Mouse (Mus musculus) ZHBTc4 (cell line): ENCODE data around the gene Pak7.
A peak's percentile ranks its signal among the peaks of the same experiment; 100 is the strongest.

ENCODE experiments used
- DNase-seq: peaks from one replicate; pipeline ENCODE4 v3.0.0-alpha.2; 2011; ENCODE audit warnings: low read depth, low spot score

Pak7 gene

DNA sequence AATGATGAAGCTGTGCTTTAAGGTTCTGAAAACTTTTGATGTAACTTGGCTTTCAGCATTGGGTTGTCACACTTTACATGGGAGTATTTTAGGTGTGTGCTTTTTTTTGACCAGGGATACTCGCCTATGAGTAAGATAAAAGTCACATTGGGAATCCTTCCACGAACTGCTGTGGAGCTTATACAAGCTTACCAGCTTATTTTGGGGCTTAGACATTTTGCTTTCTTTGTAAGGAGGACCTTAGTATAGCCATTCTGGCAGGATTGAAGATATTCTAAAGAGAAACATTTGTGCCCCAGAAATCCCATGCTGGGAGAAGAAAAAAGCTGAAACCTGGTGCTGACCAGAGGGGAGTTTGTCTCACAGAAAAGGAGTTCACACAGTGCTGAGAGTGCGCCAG lies 212.7 kb downstream of the Pak7 start:
- DNase-seq: no peak

DNA sequence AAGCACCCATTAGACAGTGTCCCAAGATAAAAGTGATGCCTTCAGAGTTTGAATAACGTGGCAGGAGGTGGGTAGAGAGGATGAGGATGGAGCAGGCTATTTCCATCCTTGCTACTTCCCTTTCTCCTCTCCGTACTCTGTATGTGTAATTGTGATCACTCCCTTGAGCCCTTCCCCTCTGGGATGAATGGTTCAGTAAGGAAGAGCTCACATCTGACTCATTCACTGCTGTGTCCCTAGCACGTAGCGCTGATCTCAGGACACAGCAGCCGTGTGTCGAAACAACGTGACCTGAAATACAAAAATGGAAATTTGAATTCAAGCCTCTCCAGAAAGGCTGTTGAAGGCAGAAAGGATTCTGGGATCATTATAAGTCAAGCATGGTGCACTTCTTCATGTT lies 237.0 kb downstream of the Pak7 start:
- no peak for DNase-seq

DNA sequence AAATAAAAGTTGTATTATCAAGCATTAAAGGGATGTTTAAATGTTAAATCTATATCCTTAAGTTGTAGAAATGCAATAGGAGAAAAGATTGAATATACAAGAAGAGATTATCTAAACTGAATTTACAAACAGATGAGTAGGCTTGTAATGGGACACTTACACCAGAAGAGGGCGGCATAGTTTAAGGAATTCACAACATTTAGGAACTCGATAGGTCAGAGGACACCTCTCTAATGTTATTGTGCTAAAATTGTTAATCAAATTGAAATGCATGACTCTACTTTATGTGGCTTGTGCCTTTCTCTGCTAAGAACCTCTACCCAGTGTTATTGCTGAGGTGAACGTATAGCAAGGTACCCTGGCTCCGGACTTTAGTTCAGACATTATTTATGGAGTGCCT lies 238.2 kb downstream of the Pak7 start:
- DNase-seq: peak; percentile 61

DNA sequence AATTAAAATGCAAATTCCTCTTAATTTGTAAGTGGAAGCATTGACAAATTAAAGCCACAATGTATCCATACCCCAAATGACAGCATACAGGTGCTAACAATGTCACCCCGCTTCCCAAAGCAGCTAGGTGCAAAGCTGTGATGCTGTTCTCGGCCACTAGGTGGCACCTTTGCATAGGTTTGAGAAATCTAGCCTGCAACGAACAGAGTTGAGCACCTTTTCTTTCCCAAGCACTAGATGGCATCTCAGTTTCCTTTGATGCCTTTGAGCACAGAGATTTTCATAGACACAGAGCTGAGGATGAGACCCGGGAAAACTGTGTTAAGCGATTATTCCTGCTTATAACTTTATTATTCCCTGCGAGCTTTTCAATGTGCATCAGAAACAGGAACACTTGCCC lies 238.8 kb downstream of the Pak7 start:
- DNase-seq: peak; percentile 86

DNA sequence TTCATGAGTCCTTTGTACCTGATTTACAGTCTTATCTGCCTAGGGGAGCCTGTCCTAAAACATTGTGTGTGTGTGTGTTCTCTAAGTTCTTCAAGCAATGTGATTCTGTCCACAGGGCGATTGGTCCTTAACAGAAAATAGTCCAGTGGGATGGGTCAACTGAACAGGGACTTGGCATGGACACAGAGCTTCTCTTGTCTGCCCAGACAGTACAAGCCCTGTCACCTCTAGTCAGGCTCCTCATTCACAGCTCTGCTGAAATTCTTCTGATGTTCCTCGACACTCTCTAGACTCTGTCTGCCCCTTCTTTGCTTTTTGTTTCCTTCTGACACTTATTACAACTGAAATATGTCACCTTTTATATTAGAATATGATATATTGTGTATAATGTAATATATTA lies 247.0 kb downstream of the Pak7 start:
- DNase-seq: no peak

DNA sequence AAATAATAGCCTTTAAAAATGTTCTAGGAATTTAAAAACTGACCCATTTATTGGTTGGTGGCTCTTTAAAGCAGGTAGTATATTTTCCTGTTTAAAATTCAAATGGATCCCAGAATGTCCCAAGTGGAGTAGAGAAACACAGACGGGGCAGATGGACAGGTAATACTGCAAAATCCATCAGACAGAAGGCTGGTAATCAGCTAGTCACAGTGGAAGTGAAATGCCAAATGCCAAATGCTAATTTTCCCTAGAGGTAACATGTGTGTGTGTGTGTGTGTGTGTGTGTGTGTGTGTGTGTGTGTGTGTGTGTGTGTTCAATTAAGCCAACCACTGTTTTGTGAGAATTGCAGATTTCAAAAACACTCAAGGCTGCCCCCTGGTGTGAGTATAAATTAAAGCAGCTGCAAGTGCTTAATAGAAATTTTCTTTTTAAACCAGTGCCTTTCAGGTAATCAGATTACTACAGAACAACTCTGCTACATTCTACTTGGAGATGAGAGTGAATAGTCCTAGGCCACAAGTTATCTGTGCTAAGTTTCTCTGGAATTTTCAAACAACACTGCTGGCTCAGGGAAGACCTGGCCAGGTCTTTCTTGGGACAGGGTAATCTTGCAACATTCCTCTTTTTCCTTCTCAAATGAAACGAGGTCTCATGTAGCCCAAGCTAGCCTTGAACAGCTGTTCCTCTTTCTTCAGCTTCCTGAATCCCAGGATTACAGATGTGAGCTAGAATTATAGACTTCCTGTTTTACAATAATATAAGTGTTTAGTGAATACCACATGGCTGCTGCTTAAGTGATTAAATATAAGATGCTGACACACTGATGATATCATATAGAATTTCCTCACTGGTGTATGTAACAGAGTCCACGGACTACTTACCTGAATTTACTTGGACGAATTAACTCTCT lies 248.4 kb downstream of the Pak7 start:
- DNase-seq: peak; percentile 25

DNA sequence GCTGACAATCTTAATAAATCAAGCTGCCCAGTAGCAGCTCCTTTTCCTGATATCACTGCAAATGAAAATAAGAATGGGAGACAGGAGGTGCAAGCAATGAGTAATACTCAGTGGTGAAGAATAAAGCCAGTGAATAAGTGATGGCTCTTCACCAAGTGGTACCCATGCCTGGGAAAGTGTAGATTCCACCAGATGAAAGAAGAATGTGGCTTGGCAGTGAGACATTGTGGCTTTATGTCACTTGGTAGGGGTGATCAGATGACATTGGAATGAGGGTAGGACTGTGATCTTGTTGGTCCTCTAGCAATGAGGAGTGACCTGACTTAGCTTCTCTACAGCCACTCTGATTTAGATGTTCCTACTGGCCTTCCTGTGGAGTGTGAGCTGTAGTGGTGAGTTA lies 249.3 kb downstream of the Pak7 start:
- DNase-seq: no peak

DNA sequence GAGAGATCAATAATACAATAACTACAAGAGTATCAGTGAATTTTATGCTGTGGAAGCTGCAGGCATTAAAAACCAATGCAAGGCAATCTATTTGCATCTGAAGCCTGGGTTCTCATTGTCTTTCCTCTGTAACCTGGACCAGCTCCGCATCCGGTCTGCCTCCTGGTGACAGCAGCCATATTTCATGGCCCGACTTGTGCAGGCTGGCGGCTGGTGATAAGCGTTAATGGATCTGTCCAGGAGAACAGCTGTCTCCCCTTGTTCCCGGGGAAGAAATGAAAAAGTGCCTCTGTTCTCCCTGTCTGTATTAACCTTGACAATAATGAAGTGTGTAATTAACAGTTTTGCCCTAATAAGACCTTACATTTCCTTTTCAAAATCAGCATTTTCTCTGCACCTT lies 265.9 kb downstream of the Pak7 start:
- DNase-seq: no peak

DNA sequence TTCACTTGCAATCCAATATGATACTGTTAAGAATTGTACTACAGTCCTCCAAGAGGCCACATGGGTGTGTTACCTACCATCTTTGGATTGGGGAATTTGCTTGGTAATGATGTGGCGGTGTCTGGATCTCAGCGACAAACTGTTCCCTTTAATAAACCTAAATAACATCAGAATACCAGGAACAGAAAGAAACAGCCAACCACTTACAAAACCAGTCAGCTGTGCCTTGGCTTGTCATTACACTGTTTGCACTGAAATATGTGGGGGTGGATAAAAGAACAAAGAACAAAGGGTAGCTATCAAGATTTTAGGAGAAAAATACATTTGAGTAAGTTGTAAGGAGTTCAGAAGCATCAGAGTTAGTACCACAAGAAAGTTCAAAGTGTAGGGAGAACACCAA lies 269.8 kb downstream of the Pak7 start:
- no peak for DNase-seq

DNA sequence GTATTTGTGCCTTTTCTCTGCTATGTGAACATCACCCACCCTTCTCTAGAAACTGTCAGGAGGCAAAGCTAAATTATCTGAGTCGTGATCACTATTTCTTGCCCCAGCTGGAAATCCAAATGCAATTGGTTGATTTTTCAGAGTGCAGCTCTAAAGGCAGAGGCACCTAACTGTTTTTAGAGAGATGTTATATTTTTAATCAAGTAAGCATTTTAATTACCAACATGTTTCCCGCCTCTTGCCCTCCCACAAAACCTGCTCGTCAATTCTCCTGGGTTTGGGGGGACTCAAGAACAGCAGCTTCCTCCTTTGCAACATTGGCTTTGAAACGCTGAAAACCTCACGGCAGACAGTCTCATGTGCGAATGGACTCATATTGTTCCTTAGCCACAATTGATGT lies 274.4 kb downstream of the Pak7 start:
- no peak for DNase-seq

DNA sequence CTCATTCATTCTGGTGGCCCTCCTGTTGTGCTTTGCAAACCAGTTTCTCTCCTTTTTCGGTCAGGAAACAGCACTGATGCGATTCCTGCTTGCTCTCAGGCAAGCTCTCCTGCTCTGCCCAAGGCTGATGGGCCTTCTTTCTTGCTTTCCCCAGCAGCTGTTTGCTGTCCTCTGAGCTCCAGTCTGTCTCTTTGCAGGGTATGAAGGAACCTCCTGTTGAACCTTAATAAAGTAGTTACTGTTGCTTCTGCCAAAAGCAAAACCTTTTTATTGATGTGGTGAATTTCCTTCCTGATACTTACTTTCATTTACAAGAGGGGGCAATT lies 278.8 kb downstream of the Pak7 start:
- no peak for DNase-seq

DNA sequence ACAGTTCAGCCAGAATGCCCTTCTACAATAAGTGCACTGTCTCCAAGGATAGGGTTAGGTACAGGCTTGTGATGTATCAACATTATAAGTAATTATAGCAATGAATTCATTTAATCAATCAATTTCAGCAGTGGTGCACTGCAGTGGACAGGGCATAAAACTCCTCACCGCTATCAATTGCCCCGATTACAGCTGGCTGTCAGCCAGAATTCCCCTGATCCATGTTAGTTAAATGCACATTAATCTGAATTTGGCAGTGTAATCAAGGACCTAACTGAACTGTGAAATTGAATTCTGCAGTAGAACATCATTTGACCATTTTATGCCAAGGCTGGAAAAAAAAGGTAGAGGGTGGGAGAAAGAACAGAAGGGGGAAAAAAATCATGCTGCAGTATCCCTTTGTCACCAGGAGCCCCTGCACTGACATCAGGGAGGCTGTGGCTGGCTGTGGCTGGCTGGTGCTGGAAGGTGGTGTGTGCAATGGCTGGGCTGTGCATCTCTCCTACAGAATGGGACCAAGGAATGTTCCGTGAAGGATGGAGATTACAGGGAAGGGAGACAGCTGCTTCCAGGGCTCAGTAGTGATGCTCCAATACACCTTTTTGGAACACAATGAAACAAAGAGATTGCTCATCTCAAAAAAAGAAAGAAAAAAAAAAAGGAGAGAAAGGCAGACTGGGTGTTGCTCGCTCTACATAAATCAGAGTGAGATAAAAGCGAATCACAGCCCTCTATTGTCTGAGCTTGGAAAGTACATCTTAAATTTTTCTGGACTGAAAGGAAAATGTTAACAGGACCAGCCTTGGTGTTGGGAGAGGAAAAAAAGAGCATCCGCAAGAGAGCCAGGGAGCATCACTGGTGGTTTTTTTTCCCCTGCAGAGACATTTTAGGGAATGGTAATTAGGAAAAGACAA lies 279.4 kb downstream of the Pak7 start:
- peak; percentile 22 for DNase-seq

DNA sequence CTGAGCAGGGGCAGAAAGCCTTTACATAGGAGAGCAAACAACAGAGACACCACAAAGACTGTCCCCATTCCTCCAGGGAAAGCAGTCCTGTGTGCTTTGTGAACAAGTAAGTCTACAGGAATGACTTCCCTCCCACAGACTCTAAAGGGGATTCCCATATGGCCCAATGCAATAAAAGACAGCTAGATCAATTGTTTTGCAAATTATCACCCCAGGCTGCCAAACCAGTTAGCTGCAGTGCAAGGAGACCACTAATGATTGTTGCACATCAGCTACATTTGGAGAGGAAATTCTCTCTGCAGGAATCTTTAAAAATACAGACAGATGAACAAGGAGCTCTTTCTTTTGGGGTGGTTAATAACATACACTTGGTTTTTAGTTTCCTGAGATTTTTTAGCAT lies 280.2 kb downstream of the Pak7 start:
- DNase-seq: peak; percentile 36

DNA sequence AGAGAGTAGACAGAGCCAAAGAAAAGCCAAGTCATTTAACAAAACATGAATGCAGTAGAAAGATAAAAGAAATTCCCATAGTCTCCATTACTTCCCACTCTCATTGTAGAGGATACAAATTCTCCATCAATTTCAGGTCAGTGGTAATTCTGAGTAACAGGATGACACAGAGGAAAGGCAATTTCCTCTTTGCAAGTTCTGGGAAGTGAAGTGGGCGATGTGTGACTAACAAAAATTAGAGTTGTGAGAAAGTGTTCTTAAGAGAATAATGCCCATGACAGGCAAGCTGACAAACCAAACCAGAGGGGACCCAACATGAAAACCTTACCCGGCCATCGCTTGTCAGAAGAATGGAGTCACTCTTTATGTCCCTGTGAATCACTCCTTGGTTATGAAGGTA lies 290.6 kb downstream of the Pak7 start:
- DNase-seq: no peak

DNA sequence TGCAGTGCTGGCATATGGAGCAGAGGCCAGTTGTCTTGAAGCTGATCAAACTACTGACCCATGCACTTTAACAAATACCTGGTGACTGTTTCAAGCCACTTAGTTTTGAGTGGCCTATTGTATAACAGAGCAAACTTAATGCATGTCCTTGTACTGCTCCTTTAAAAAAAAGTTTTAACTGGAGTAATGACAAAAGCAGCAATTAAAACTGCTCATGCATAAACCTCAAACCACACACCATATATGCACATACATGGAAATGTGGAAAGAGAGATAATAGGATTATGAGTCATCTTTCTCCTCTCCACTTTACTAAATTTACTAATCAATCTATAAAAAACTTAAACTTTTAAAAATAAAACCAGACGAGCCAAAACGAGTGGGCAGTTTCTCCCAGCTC lies 291.8 kb downstream of the Pak7 start:
- no peak for DNase-seq

DNA sequence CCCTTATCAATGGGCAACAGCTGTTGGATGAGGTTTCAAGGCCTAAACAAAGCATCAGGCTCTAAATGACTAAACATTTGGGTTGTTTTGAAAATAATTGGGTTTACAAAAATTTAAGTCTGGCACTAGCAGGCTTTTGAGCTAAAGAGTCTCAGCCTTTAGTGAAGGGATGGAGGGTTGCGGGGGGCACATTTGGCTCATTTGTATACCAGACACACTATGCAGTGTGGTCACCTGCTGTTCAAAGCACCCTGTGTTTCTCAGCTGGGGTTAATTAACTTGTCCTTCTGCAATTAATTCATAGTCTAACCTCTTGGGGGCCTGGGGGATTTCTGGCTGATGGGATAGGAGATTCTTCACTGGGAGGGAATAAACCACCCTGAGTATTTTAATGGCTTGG lies 323.4 kb downstream of the Pak7 start:
- no peak for DNase-seq

DNA sequence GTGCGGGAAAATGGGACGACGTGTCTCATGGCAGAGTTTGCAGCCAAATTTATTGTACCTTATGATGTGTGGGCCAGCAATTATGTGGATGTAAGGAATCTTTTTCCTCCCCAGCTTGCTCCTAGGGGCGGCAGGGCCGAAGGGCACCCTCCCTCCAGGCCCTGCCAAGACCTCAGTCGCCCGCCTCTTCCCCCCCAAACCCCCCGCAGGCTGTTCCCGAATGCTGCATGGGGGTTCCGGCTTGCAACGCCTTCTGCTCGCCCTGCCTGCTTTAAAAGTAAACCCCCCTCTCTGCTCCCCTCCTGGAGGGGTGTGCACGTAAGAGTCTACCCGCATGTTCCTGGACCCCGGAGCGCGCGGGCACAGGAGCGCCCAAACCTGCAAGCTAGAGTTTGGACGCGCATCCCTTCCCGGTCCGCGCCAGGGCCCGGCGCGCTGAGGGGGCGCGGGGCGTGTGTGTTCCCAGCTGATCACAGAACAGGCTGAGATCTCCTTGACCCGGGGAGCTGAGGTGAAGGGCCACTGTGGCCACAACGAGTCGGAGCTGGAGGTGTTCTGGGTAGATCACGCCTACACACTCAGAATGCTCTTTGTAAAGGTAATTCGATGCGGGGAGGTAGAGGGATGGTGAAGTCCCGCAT lies 328.6 kb downstream of the Pak7 start:
- peak; percentile 49 for DNase-seq

DNA sequence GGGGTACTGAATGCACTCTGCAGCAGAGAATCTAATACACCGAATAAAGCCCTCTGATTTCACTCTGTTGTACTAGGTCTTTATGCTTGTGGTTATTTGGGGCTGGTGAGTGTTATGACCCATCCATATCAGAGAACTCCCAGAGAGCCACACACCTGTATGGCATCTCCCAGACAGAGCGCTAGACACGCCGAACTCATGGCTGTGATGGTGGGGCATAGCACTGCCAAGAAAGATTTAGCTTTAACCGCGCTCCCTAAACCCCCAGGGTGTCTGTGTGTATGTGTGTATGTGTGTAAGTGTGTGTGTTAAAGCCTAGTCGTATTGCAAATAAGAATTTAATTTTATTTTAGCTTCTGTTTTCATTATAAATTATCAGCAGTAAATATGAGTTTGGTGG lies 329.4 kb downstream of the Pak7 start:
- peak; percentile 8 for DNase-seq

DNA sequence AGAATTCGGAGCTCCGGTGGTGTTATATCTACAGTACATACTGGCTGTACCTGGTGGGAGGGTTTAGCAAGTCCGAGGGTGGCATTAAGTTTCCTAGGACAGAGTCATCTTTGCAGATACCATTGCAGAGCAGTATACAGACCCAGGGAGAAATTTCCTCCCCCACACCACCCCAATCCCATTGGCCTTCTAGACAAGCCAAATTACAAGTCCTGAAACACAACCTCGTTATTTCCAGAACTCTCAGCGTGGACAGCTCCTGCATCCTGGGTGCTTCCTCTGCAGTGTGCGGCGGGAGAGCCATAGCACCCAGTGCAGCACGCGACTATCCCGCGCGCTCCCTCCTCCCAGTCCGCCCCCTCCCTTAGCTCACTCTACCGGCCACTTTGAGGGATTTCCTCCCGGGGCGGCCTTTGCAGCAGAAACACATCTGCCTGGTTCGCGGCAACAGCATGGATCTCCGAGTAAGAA lies 329.9 kb downstream of the Pak7 start:
- peak; percentile 66 for DNase-seq

DNA sequence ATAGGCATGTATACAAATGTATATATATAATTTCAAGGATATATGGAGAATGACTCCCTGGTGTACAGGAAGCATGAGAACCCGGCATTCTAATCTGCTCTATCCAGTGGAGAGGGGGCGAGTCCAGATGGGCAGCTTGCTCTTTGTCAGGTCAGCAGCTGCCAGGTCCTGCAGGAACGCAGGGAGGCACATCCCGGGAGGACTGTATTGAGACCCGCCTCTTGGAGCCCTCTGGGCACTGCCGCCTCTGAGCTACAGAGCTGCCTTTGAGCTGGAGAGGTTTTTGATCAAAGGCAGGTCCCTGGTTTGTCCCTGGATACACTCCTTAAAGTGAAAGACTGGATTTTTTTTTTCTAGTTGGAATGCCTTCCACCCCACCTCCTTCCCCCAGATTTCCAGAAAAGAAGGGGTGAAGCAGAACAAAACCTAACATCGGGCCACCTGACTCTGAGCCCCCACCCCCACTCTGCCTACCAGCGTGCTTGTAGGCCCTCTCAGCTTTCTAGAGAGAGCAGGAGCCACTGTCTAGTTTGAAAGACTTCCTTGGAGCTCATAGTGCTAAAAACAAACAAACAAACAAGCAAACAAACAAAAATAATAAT lies 336.0 kb downstream of the Pak7 start, which contains the start of gene Lamp5:
TSS of gene Lamp5 (plus strand) at position 552 of the 602 bp plus-strand sequence.
- DNase-seq: no peak

DNA sequence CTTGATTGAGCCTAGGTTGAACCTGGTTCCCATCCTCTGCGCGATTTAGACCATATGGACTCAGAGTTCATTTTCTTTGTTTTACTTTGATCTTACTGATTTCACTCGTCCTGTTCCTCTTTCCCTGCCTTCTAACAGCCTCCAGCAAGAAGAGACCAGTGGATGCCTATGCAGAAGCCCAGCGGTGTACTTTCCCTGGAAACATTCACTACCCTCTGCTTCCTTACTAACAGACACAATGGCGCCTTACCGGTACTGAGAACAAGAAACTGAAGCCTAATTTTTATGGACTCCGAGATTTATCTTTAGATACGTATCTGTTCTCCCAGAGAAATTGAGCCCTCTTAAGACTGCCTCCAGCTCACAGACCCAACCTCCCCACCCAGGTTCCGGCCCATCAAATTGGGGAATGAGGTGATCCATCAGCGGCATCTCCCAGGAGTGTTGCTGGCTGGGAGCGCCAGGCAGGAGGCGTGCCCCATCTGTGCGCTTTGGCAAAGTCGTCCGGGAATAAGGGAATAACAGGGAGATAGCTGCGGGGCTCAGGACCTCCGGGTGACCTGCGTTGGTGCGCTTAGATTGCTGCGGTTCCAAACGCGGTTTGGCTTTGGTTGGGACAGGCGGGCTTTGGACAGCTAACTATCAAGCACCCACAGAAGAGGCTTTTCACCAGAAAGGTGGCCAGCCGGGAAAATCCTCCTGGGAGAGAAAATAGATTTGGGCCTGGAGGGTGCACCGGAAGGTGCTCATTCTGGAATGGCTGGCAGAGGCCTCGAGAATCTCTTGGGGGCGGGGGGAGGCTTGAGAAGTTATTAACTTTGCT lies 336.8 kb downstream of the Pak7 start:
- peak; percentile 33 for DNase-seq
